Mouse (Mus musculus): ENCODE results near the gene Pdgfa.

Pdgfa gene

DNA sequence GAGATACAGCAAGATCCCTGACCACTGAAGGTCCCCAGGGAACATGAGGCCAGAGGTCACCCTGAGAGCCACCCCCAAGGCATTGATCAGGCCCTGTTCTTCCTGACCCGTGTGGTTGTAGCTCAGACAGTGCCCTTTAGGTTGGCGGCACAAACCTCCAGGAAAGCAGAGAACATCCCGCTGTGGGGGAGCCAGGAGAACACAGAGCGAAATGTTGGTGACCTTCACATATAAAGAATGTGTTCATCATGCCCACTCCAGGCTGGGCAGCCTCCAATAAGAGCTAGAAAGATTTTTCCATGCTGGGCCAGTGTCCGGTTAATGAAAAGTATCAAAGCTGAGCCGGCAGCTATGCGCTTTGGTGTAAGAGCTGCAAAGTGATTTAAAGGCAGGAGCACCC lies 43.2 kb downstream of the Pdgfa start:
- no peak for DNase-seq (ENCODE audit: low spot score in 2 of 2)

DNA sequence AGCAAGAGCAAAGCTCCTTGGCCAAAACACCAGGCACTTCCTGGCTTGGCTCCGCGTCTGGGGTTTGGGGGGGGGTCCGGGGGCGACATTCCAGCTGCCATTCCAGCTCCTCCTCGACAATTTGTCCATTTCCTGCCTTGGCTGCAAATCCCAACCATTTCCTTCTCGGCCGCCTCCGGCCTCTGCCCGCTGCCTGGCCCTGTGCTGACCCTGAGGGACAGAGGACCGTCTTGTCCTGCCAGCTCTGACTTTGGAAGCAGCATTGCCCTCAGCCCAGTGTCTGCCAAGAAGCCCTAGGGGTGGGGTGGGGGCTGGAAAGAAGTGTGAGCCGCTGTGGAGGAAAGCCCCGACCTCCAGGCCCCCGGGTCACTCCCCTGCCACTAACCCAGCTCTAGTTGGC lies 44.2 kb downstream of the Pdgfa start:
- DNase-seq (ENCODE audit: low spot score in 2 of 2): no peak

DNA sequence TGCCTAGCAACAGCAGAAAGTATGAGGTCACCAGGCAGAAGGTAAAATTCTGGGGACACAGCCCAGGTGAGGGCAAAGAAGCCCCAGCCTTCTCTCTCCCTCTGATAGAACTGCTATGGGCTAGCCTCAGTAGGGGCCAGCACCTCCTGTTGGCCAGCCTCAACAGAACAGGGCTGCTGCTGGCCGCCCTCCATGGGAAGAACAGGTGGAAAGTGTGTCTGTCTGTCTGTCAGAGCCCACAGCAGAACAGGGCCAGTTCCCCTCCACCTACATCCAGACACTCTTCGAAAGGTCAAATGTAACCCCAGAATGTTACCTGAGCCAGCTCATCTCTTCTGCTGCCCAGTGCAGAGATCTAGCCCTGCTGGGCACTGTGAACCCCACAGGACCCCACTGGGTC lies 45.9 kb downstream of the Pdgfa start:
- no peak for DNase-seq (ENCODE audit: low spot score in 2 of 2)

DNA sequence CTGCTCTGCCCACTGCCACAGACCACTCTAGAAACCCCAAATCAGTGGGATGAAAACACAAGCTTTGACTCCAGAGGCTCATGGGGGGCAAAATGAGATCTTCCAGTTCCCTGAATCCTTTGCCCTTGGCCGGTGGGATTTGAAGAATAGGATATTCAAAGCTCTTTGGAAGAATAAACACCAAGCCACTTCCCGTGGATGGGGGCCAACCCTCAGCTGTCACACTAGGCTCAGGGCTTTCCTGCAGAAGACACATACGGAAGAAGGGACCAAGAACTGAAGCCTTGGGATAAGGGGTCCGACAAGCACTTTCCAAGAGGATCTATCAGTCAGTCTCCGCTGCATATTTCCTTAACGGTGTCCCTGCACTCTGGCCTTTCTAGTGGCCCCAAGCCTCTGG lies 48.0 kb downstream of the Pdgfa start:
- no peak for DNase-seq (ENCODE audit: low spot score in 2 of 2)

DNA sequence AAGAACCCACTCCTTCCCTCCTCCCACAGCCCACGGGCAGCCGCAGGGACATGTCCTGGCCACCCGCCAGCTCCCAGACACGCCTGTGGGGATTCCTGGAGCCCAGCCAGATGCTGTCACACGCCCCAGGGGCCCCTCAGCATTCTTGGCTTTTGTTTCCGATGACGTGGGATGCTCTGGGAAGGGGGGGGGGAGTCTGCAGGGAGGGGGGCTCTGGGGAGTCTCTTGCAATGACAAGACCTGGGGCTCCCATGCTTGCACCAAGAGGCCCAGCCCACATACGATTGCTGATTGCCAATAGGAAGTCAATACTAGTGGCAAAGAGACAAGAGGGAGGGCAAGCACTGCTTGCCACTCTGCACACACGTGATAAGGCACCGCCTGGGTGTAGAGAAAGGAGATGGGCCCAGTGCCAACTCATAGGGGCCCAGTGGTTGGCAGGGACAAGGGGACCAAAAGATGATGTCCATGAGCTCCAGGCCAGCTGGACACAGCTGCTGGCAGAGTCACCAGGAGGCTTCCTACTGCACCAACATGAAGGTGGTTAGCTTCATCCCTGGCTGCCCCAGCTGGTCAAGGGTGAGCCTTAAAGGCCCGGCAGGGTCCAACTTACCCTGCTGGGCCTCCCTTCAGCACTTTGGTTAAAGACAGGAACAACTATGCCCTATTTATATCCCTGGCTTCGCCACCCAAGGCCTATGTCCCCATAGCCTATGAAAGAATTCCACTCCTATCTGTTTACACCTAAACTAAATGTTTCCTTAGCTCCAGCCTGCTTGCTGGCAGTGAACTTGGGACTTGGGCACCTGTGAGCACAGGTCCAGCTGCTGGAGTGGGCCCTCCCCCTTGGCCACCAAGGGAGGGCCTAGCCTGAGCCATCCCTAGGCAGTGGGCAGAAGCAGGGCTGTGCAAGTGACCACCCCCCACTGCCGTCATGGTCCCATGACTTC lies 48.9 kb downstream of the Pdgfa start:
- DNase-seq (ENCODE audit: low spot score in 2 of 2): peak in 1 of 2 experiments; percentile 52

DNA sequence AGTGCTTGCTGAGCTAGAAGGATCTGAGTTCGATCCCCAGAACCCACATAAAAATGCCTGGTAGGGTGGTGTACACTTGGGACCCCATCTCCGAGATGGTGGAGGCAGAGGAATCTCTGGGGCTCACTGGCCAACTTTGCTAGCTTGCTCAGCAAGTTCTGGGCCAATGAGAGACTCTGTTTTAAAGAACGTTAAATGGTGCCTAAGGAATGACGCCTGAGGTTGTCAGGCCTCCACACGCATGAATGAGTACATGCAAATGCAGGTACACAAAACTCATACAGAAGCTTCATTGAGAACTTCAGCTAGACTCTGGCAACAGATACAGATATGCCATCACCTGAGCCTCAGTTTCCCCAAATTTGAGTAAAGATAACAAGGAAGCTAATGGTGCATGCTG lies 49.7 kb downstream of the Pdgfa start:
- DNase-seq (ENCODE audit: low spot score in 2 of 2): no peak

DNA sequence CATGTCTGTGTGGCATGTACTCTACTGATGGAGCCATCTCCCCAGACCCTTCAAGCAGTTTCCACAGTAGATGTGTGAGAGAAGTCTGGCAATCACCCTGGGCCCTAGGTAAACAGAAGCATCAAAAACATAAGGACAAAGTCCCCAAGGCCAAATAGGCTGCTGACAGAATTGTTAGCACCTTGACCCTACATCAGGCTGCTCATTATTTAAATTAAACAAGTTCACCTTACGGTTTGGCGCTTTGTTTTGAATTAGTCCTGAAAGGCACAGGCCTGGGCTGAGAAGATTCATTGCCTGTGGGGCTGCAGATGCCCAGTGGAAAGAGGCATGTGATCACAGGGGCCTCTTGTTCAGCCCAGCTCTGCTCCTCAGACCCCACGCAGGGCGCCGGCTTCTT lies 50.2 kb downstream of the Pdgfa start:
- DNase-seq (ENCODE audit: low spot score in 2 of 2): no peak

DNA sequence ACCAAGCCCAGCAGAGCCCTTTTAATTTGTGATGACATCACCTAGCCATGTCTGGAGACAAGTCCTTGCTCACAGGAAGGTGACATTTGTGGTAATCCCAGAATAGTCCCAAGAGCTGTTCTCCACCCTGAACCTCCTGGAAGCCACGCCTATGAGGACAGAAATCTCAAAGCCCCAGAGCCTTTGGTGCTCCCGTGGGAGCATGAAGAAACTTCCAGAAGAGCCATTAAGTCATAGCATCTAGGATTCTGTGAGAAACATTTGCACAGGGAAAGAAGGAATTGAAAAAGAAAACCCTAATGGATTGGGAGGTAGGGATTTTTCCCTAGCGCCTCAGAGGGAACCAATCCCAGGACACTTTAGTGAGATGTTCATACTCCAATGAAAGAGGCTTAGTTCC lies 52.2 kb downstream of the Pdgfa start:
- no peak for DNase-seq (ENCODE audit: low spot score in 2 of 2)

DNA sequence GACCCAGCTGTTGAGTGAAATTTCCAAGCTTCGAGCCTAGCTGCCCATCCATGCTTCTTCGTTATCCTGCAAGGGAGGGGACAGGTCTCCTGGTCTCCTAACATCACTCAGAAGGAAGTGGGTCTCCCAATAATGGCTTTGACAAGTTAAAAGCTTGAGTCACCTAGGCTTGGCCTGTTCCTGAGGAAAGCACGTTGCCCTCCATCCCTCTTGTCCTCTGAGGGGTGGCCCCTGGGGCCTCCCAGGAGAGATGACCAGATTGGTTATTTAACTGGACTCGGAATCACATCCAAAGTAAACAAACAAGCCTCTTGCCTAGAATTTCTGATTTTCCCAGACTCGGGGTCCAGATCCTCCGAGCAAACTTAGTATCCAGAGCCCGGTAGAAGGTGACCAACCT lies 52.6 kb downstream of the Pdgfa start:
- no peak for DNase-seq (ENCODE audit: low spot score in 2 of 2)

DNA sequence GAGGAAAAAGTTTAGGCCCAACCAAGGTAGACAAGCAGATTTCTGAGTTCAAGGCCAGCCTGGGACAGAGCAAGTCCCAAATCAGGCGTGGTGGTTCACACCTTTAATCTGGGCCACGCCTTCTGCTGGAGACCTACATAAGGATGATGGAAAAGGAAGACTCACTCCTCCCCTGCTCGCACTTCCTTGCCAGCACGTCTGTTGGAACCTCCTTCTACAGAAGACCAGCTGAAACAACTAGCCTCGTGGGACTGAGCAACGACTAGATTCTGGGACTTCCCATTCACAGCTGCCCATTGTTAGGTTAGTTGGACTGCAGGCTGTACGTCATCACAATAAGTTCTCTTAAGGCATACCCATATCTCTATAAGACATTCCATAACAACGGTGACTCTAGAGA lies 55.3 kb downstream of the Pdgfa start:
- no peak for DNase-seq (ENCODE audit: low spot score in 2 of 2)

DNA sequence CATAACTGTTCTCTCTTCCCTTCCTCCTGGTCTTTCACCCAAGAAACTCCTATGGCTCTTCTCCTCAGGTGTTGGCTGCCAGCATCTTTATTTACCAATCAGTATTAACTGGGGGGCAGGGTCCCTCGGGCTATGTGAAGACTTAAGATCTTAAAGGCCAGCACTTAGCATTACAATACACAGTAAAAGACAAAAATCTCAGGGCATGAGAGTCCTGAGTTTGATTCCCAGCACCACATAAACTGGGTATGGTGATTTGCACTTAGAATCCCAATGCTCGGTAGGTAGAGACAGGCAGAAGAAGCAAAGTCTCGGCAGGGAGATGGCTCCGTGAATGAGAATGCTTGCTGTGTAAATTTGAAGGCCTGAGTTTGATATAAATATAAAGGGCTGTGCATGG lies 56.6 kb downstream of the Pdgfa start:
- no peak for DNase-seq (ENCODE audit: low spot score in 2 of 2)

DNA sequence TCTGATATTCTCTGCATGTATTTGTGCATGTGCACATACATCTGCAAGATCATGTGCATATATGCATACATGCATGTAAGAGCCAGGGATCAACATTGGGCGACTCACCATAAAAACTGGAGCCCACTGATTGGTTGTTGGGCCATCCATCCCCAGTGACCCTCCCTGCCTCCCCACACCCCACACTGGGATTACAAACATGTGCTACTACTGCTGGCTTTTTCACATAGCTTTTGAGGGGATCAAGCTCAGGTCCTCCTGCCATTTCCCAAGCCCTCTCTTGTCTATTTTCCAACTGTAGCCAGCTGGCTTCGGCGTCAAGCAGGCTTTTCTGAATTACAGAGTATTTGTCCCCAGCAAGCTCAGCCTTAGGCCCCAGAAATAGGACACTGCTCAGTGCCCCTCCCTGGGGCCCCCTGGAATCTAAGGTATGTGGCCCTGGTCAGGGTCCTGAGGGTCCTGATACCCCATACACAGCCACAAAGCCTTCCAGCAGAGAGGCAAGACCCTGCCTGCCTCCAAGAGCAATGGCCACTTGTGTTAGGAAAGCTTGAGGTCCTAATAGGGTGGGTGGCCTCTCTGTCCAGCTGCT lies 58.5 kb downstream of the Pdgfa start:
- DNase-seq (ENCODE audit: low spot score in 2 of 2): no peak

DNA sequence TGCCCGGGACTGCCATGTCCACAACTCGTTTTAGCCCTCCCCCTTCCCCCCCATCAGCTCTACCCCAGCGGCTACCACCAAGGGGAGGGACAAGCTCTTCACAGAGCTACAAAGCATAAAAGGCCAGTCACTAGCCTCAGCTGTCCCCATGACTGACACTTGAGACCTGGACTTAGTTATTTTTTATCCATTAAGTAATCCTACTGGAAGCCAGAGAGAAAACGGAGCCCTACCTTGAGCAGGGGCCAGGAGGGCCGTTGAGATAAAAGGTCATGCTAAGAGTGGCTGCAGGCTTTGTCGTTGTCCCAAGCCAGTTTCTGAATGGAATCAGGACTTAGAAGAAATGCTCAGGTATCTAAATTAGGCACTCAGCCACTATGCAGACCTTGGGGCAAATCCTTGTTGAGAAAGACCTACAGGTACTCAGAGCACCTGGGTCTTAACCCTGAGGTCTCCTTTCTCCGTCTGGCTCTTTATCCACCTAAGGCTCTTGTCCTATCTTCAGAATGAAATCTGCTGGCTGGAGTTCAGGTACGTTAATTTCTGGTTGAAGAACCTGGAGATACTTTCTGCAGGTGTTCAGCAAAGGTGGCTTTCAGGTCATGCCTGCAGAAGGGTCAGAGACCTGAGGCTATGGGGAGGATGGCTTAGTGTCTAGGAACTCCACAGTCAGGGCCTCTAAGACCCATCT lies 60.6 kb downstream of the Pdgfa start:
- DNase-seq (ENCODE audit: low spot score in 2 of 2): no peak

DNA sequence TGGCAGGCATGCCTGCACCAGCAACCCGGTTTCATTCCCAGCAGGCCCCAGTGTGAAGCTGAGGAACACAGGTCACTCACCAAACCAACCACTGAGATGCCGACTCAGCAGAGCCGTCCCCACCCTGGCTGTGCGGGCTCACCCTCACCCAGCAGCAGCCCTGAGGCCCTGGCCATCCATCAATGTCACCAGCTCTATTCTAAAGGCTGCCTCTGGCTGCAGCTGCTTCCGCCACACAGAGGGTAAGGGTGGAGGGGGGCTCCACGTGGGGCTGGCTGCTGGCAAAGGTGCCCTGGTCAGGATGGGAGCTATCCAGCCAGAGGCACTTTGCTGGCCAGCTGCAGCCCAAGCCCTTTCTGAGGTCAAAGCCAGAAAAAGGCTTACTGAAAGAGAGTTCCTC lies 62.6 kb downstream of the Pdgfa start:
- DNase-seq (ENCODE audit: low spot score in 2 of 2): no peak

DNA sequence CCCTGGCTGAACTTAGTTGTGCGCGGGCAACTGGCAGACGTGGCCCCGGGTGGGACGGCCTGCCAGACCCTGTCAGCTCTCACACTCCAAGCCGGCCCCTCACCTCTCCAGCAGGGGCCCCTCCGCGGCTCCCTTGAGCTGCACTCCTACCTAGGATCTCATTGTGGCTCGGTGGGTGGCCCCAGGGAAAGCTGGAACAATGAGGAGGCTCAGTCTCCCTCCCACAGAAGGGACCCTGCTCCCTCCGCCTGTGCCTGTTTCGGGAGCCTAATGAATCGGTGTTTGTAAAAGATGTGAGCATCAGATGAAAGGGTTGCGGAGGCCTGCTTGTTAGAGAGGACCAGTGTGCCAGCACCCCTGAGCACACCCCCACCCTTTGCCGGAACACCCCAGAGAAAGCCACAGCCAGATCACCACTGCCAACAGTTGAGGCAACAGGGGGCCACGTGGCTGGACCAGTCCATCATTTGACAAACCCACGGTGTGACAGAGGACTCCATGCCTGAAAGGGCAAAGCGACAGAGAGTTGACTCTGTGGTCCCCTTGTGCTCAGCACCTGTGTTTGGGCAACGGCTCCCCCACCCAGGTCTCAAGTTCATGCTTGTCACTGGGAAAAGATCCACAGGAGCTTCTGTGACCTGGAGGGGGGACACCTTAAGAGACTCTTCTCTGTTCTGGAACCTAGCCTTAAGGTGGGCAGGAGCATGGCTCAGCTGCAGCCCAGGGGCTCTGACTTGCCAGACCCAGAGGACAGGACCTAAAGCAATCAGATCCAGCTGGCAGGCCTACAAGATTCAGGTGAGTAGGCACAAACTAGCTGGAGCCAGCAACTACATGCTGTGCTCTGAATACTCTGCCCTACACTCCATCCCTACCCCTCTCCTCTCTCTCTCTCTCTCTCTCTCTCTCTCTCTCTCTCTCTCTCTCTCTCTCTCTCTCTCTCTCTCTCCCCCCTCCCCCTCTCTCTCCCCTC lies 64.4 kb downstream of the Pdgfa start:
- DNase-seq (ENCODE audit: low spot score in 2 of 2): no peak

DNA sequence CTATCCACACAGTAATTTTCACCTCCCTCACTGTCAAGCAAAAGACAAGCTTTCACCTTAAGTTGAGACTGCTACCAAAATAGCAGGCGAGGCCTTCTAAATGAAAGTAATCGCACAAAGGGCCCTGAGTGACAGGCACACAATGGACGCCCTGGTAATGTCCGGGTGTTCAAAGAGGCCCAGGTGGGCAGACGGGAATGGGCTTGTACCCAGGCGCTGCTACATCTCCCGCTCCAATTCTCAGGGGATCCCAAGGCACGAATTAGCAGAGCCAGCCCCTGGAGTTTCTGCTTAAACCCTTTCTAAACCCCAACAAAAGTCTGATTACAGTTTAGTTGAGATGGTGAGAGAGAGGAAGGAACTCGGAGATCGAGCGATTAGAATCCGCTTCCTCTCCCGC lies 65.3 kb downstream of the Pdgfa start:
- DNase-seq (ENCODE audit: low spot score in 2 of 2): no peak

DNA sequence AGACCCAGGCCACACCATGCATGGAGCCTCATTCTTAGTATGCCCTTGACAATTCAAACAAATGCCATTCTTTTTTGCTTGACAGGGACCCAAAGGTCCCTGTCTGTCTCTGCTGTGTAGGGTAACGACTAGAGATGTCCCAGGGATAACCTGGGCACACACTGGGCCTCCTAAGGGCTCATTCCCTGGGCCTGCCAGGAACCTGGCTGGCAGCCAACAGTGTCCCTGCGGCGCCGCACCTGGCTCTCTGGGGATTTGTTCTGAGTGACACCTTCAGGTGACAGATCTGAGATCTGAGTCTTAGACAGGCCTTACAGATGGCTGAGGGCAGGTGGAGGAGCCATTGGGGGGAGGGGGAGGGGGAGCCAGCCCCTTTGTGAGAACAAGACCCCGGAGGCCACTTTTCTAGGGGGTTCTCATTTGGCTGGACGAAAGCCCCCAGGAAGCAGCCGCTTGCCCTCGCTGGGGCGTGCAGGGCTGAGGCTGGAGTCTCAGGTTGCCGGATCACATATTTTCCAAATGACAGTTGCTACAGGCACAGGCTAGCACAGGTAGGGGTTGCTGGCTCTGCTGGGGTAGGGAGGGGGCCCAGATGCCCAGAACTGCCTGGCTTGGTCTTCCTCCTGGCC lies 67.2 kb downstream of the Pdgfa start:
- no peak for DNase-seq (ENCODE audit: low spot score in 2 of 2)

Data from frontal cortex, postnatal 10 days (tissue).